Mouse (Mus musculus): ENCODE measurements around the gene Gpr183. TPM values are rescaled to one million over a fixed set of nuclear protein-coding genes. Genes with fewer than 3 reads are reported as not detected.

Gene Gpr183
- total RNA-seq, 4 experiments from 2014 or later: 0.87 to 1.7 (median 1.1) TPM

- no peak for DNase-seq (ENCODE audit: low spot score)
These were observed 22.7 kb upstream of the Gpr183 start for GRCm38 (mm10) chr14:121987691-121988090.

- no peak for DNase-seq (ENCODE audit: low spot score)
These were observed 22.3 kb upstream of the Gpr183 start for GRCm38 (mm10) chr14:121987287-121987686.

- DNase-seq (ENCODE audit: low spot score): no peak
These were observed 21.0 kb upstream of the Gpr183 start for GRCm38 (mm10) chr14:121986028-121986427.

- no peak for DNase-seq (ENCODE audit: low spot score)
These were observed 20.5 kb upstream of the Gpr183 start for GRCm38 (mm10) chr14:121985477-121985876.

GRCm38 (mm10) chr14:121983009-121983933 lies 18.3 kb upstream of the Gpr183 start:
- DNase-seq (ENCODE audit: low spot score): no peak

GRCm38 (mm10) chr14:121981531-121981930 lies 16.5 kb upstream of the Gpr183 start:
- no peak for DNase-seq (ENCODE audit: low spot score)

- DNase-seq (ENCODE audit: low spot score): no peak
These were observed 8.1 kb upstream of the Gpr183 start for GRCm38 (mm10) chr14:121973114-121973513.

- DNase-seq (ENCODE audit: low spot score): no peak
These were observed 5.4 kb upstream of the Gpr183 start for GRCm38 (mm10) chr14:121970402-121970801.

- DNase-seq (ENCODE audit: low spot score): no peak
These were observed 2.1 kb upstream of the Gpr183 start for GRCm38 (mm10) chr14:121967095-121967494.

- DNase-seq (ENCODE audit: low spot score): no peak
These were observed 466 bp upstream of the Gpr183 start for GRCm38 (mm10) chr14:121965461-121965860.

GRCm38 (mm10) chr14:121963942-121964335 lies 1.1 kb downstream of the Gpr183 start:
- no peak for DNase-seq (ENCODE audit: low spot score)

- no peak for DNase-seq (ENCODE audit: low spot score)
These were observed 1.6 kb downstream of the Gpr183 start for GRCm38 (mm10) chr14:121963251-121963941.

- no peak for DNase-seq (ENCODE audit: low spot score)
These were observed 2.7 kb downstream of the Gpr183 start for GRCm38 (mm10) chr14:121962128-121962890.

- DNase-seq (ENCODE audit: low spot score): no peak
These were observed 3.4 kb downstream of the Gpr183 start for GRCm38 (mm10) chr14:121961496-121962127.

- DNase-seq (ENCODE audit: low spot score): no peak
These were observed 4.0 kb downstream of the Gpr183 start for GRCm38 (mm10) chr14:121960997-121961396.

- no peak for DNase-seq (ENCODE audit: low spot score)
These were observed 4.5 kb downstream of the Gpr183 start for GRCm38 (mm10) chr14:121960531-121960930.

- no peak for DNase-seq (ENCODE audit: low spot score)
These were observed 5.0 kb downstream of the Gpr183 start for GRCm38 (mm10) chr14:121960031-121960430.

GRCm38 (mm10) chr14:121959538-121959980 lies 5.4 kb downstream of the Gpr183 start:
- no peak for DNase-seq (ENCODE audit: low spot score)

- no peak for DNase-seq (ENCODE audit: low spot score)
These were observed 6.1 kb downstream of the Gpr183 start for GRCm38 (mm10) chr14:121958751-121959537.

- no peak for DNase-seq (ENCODE audit: low spot score)
These were observed 6.8 kb downstream of the Gpr183 start for GRCm38 (mm10) chr14:121958041-121958750.

Data from heart, adult 8-10 months (tissue).